Mouse (Mus musculus) limb, embryonic 11.5 days (tissue): Measurements from ENCODE around the gene Bud31. TPM values are rescaled to one million over a fixed set of nuclear protein-coding genes. Genes with fewer than 3 reads are reported as not detected.
"Not testable (repeated sequence)": the region's sequence is repeated elsewhere in the genome, so short reads cannot be mapped to it uniquely, and the experiment has no call there.

Experiments used
- ATAC-seq: fragments of 200-750 bp; cut with Nextera tagmentation; 2 replicates; pipeline ENCODE4 v1.8.0; 2017; ENCODE audit warnings: low read depth; ENCODE audit not compliant: insufficient number of reproducible peaks, low FRiP score, low TSS enrichment
- DNase-seq: peaks from one replicate; pipeline ENCODE4 v3.0.0-alpha.2; 2015; ENCODE audit warnings: low spot score
- H3K27ac ChIP-seq: fragments of 300-500 bp; sonication (generic); replicated peaks from 2 replicates; pipeline ENCODE4 v1.5.1; 2014; ENCODE audit warnings: low read depth, mild to moderate bottlenecking, low read length
- H3K27me3 ChIP-seq: fragments of 300-500 bp; sonication (generic); 2 replicates; pipeline ENCODE4 v1.6.1; 2014; ENCODE audit warnings: mild to moderate bottlenecking, low read length, mixed read lengths; ENCODE audit not compliant: control insufficient read depth, insufficient read depth
- H3K36me3 ChIP-seq: fragments of 300-500 bp; sonication (generic); 2 replicates; pipeline ENCODE4 v1.6.1; 2014; ENCODE audit warnings: mild to moderate bottlenecking, low read length, moderate library complexity, mixed read lengths; ENCODE audit not compliant: control insufficient read depth, insufficient read depth
- H3K4me1 ChIP-seq: fragments of 300-500 bp; sonication (generic); 2 replicates; pipeline ENCODE4 v1.6.1; 2014; ENCODE audit warnings: low read length, mixed read lengths; ENCODE audit not compliant: control insufficient read depth, insufficient read depth
- H3K4me2 ChIP-seq: fragments of 300-500 bp; sonication (generic); 2 replicates; pipeline ENCODE4 v1.6.1; 2014; ENCODE audit warnings: low read depth, mild to moderate bottlenecking, moderate library complexity; ENCODE audit not compliant: severe bottlenecking
- H3K4me3 ChIP-seq: fragments of 300-500 bp; sonication (generic); 2 replicates; pipeline ENCODE4 v1.5.1; 2014; ENCODE audit warnings: low read depth, low read length
- H3K9ac ChIP-seq: fragments of 300-500 bp; sonication (generic); 2 replicates; pipeline ENCODE4 v1.6.1; 2014; ENCODE audit warnings: mild to moderate bottlenecking, low read length
- H3K9me3 ChIP-seq: fragments of 300-500 bp; sonication (generic); 2 replicates; pipeline ENCODE4 v1.6.1; 2016; ENCODE audit warnings: low read length; ENCODE audit not compliant: control insufficient read depth
- WGBS: fragments of 180-500 bp; shearing (Covaris S2); extraction: QIAGEN DNeasy Blood & Tissue Kit; methylation state at CpG from one replicate; pipeline ENCODE4 v1.1.7; 2014; 5-methylcytosine and 5-hydroxymethylcytosine counted together
- polyA plus RNA-seq: library from polyadenylated mRNA; unstranded; fragments of >200 nt; fragmentation: Nextera tagmentation; extraction: Ambion mirVana; gene quantifications from 2 replicates; pipeline ENCODE4 v1.2.1, GENCODE M21; 2014

The Bud31 gene
- polyA plus RNA-seq, 1 experiment from 2014 or later = 287 TPM

GRCm38 (mm10) chr5:145118005-145118404 is 22.2 kb upstream of the Bud31 start:
- no peak overlapping the region for H3K4me2 ChIP-seq
- H3K36me3 ChIP-seq = peaks cover 2% of the 10 kb centered on the region; the same call in 1 of the 2 replicates
- no peaks in the 10 kb centered on the region for H3K9me3 ChIP-seq
- no peak for ATAC-seq
- 64% methylated on average over 6 of the region's 6 CpGs for WGBS
- H3K27ac ChIP-seq = no peak overlapping the region
- no peaks in the 10 kb centered on the region for H3K27me3 ChIP-seq
- no peak overlapping the region for H3K9ac ChIP-seq
- peaks cover 6% of the 10 kb centered on the region; the same call in 1 of the 2 replicates for H3K4me1 ChIP-seq
- no peak overlapping the region for H3K4me3 ChIP-seq
- DNase-seq = no peak

DNA sequence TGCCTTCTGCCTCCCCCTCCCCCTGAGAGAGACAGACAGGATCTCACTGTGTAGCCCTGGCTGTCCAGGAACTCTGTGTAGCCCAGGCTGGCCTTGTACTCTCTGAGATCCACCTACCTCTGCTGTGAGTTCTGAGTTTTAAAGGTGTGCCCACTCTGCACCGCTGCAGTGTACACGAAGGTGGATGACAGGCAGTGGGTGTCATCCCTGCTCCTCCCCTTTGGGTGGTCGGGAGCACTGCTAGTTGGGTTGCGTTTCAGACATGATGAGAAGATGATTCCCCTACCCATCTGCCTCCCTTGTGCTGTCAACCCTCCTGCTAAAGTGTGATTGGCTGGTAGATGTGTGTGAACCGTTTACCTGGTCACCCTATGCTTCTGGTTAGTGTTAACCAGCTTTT is 21.7 kb upstream of the Bud31 start:
- Histone ChIP-seq H3K4me3 (no peak overlapping the region), H3K27ac (no peak overlapping the region), H3K36me3 (peaks cover 5% of the 10 kb centered on the region; the same call in 1 of the 2 replicates), H3K9ac (no peak overlapping the region), H3K4me2 (no peak overlapping the region), H3K27me3 (no peaks in the 10 kb centered on the region), H3K9me3 (no peaks in the 10 kb centered on the region), H3K4me1 (peaks cover 6% of the 10 kb centered on the region; the same call in 1 of the 2 replicates)
- WGBS = 89% methylated on average over 5 of the region's 5 CpGs
- ATAC-seq (no peak), DNase-seq (no peak)

GRCm38 (mm10) chr5:145119385-145119784 is 20.8 kb upstream of the Bud31 start:
- DNase-seq (no peak), ATAC-seq (no peak)
- peaks cover 6% of the 10 kb centered on the region; the same call in 1 of the 2 replicates for H3K4me1 ChIP-seq
- H3K27me3 ChIP-seq = no peaks in the 10 kb centered on the region
- peaks cover 6% of the 10 kb centered on the region; the same call in 1 of the 2 replicates for H3K36me3 ChIP-seq
- no peak overlapping the region for H3K9ac ChIP-seq
- no peak overlapping the region for H3K27ac ChIP-seq
- H3K4me3 ChIP-seq = no peak overlapping the region
- no peaks in the 10 kb centered on the region for H3K9me3 ChIP-seq
- no peak overlapping the region for H3K4me2 ChIP-seq
- 94% methylated on average over 2 of the region's 2 CpGs for WGBS

- DNase-seq = no peak
- Histone ChIP-seq H3K27me3 (no peaks in the 10 kb centered on the region), H3K9me3 (no peaks in the 10 kb centered on the region), H3K4me3 (no peak overlapping the region), H3K9ac (no peak overlapping the region), H3K4me1 (0 out of 2 replicates have a peak, but pooled peaks cover 3% of the 10 kb centered on the region), H3K36me3 (peaks cover 11% of the 10 kb centered on the region; the same call in 1 of the 2 replicates), H3K4me2 (no peak overlapping the region), H3K27ac (no peak overlapping the region)
- no peak for ATAC-seq
- 53% methylated on average over 7 of the region's 7 CpGs for WGBS
Measured at GRCm38 (mm10) chr5:145120921-145121320, 19.2 kb upstream of the Bud31 start.

- H3K4me3 ChIP-seq = no peak overlapping the region
- ATAC-seq (no peak), DNase-seq (no peak)
- 93% methylated on average over 19 of the region's 19 CpGs for WGBS
- no peak overlapping the region for H3K4me2 ChIP-seq
- H3K4me1 ChIP-seq = 0 out of 2 replicates have a peak, but pooled peaks cover 3% of the 10 kb centered on the region
- no peaks in the 10 kb centered on the region for H3K27me3 ChIP-seq
- no peak overlapping the region for H3K27ac ChIP-seq
- peaks cover 25% of the 10 kb centered on the region for H3K36me3 ChIP-seq
- H3K9ac ChIP-seq = no peak overlapping the region
- no peaks in the 10 kb centered on the region for H3K9me3 ChIP-seq
Measured at GRCm38 (mm10) chr5:145123396-145123795, 16.8 kb upstream of the Bud31 start.

- ATAC-seq = no peak
- Histone ChIP-seq H3K27me3 (no peaks in the 10 kb centered on the region), H3K4me2 (no peak overlapping the region), H3K36me3 (peaks cover 45% of the 10 kb centered on the region), H3K4me3 (no peak overlapping the region), H3K27ac (no peak overlapping the region), H3K9me3 (no peaks in the 10 kb centered on the region), H3K4me1 (no peaks in the 10 kb centered on the region), H3K9ac (no peak overlapping the region)
- WGBS = 94% methylated on average over 9 of the region's 9 CpGs
- no peak for DNase-seq
Measured at GRCm38 (mm10) chr5:145126580-145126979, 13.6 kb upstream of the Bud31 start.

- Histone ChIP-seq H3K9me3 (no peaks in the 10 kb centered on the region), H3K4me2 (no peak overlapping the region), H3K27me3 (no peaks in the 10 kb centered on the region), H3K4me1 (no peaks in the 10 kb centered on the region), H3K4me3 (no peak overlapping the region), H3K27ac (no peak overlapping the region), H3K36me3 (peaks cover 57% of the 10 kb centered on the region), H3K9ac (no peak overlapping the region)
- WGBS = 94% methylated on average over 4 of the region's 4 CpGs
- no peak for DNase-seq
- no peak for ATAC-seq
Measured at GRCm38 (mm10) chr5:145129124-145129523, 11.0 kb upstream of the Bud31 start.

DNA sequence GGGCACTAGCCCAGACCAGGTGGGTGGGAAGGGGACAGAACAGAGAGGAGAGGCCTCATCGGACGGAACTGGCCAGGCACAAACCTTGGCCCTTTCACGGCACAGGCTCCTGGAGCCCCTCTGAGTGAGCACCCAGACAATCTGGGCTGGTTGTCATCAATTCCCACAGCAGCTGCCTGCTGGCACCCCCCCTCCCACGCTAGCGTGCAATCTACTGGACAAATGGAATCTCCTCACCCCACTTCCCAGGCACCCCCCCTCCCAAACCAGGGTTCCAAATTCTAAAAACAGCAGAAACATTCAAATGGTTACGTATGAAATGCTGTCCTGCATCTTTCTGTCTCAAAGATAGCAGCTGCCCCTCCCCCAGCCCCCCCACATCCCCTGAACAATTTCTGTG is 10.4 kb upstream of the Bud31 start:
- not testable (repeated sequence) for H3K9me3 ChIP-seq, H3K4me1 ChIP-seq, DNase-seq, ATAC-seq, H3K27me3 ChIP-seq, H3K4me2 ChIP-seq, H3K9ac ChIP-seq, H3K4me3 ChIP-seq, H3K27ac ChIP-seq
- 87% methylated on average over 3 of the region's 6 CpGs for WGBS
- peaks cover 57% of the 10 kb centered on the region for H3K36me3 ChIP-seq

DNA sequence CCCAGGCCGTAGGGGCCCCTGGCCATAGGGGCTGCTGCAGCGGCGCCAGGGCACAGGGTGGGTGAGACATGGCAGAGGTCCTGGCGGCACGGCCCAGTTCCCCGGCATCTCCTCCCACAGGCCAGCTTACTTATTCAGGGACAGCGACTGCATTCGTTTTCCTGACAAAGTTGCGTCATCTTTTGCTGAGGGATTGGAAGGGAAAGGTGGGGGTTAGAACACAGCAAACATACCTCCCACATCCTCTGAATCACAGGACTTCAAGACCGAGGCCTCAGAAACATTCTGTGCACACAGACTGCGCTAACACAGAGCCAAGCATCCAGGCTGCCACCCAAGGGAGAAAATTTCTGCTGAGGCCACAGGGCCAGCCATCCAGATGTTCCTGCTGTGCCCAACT is 10.0 kb upstream of the Bud31 start:
- H3K4me2 ChIP-seq = no peak overlapping the region
- no peak for DNase-seq
- ATAC-seq = no peak
- H3K9me3 ChIP-seq = no peaks in the 10 kb centered on the region
- 93% methylated on average over 11 of the region's 11 CpGs for WGBS
- H3K27me3 ChIP-seq = no peaks in the 10 kb centered on the region
- H3K9ac ChIP-seq = no peak overlapping the region
- no peaks in the 10 kb centered on the region for H3K4me1 ChIP-seq
- H3K27ac ChIP-seq = no peak overlapping the region
- H3K36me3 ChIP-seq = peaks cover 58% of the 10 kb centered on the region
- no peak overlapping the region for H3K4me3 ChIP-seq
